9 mouse cellular contexts compared by ENCODE assay signal in the genomic region with DNA sequence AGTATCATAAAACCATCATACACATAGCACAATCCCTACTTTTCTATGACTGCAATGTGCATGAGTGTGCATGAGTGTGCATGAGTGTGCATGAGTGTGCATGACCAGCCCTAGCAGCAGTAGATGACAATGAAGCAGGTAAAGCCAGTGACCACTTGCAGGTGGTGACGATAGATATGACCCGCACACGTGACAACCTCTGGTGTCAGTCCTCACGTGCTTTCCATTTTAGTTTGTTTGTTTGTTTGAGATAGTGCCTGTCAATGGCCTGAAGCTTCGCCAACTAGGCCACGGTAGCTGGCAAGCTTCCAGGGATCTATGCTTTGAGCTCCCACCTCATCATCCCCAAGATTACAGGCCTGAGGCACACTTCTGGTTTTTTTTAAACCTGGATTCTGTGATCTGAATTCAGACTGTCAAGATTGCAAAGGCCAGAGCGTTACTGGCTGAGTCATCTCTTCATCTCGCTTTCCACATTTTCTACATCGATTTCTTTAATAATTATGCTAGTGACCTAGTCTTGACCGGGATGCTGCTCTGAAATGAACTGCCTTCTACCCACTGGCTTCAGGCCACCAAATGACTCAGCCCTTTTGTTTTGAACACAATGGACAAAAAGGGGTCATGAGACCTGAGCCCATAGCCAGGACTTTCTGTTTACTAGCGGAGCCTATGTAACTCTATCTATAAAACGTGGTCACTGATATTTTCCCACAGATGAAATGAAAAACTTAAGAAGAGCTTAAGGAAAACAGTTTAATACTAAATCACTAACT.
DNase-seq lines count a peak whose midpoint lies in the region; ATAC-seq lines count a peak whose summit lies in the region.
"Had no signal": no experiment of that assay in that cellular context is flagged by ENCODE, and none has a peak within 500 bp of the region (broad histone marks: within the 10 kb centered on the region; RNA-seq: fewer than 3 reads in every experiment).

No protein-coding gene starts in this region.

- peak overlapping the region; percentile 24 for H3K4me2 ChIP-seq in heart, embryonic 13.5 days

- 23% methylated on average over 12 of the region's 12 CpGs for WGBS in heart, embryonic 13.5 days

- H3K27me3 ChIP-seq in heart, embryonic 13.5 days (replicated peaks): no peaks in the 10 kb centered on the region

- peak overlapping the region; percentile 62 for H3K27ac ChIP-seq in heart, embryonic 13.5 days (replicated peaks)

- no peaks in the 10 kb centered on the region for H3K36me3 ChIP-seq in heart, embryonic 13.5 days

- ATAC-seq in heart, embryonic 13.5 days (ENCODE audit: extremely low read depth, insufficient number of reproducible peaks, low FRiP score, low TSS enrichment): no peak

- DNase-seq in adrenal gland, postnatal 10 days: peak; percentile 7
- DNase-seq in adrenal gland, adult 8-10 months: no peak
- peak; percentile 67 for DNase-seq in layer of hippocampus, adult 11-12 months (ENCODE audit: low spot score)
- no peak for DNase-seq in layer of hippocampus, postnatal 25 days (ENCODE audit: extremely low spot score in 1 of 2, low spot score in 1 of 2)
- DNase-seq in NIH3T3 (ENCODE audit: low read depth): peak; percentile 4
- no peak for DNase-seq in thymus, postnatal 36 days
- DNase-seq in kidney, postnatal 10 days: no peak
- DNase-seq: kidney, adult 9 months had no signal

- H3K4me3 ChIP-seq in heart, embryonic 13.5 days: no peak overlapping the region

- peaks cover 30% of the 10 kb centered on the region for H3K4me1 ChIP-seq in heart, embryonic 13.5 days

- H3K9me3 ChIP-seq in heart, embryonic 13.5 days: no peaks in the 10 kb centered on the region

- H3K9ac ChIP-seq in heart, embryonic 13.5 days: no peak overlapping the region

Comparison
In these comparisons a context has a peak if more than half of its experiments do, and no peak if none do; other contexts are left out.
1. DNase-seq: peak in adrenal gland, postnatal 10 days (single experiment), layer of hippocampus, adult 11-12 months (single experiment) and NIH3T3 (single experiment); none in adrenal gland, adult 8-10 months (single experiment), layer of hippocampus, postnatal 25 days (0 of 2), thymus, postnatal 36 days (0 of 2) and kidney, postnatal 10 days (single experiment).